Mouse (Mus musculus): ENCODE data around the gene Itga9.

Itga9 gene

GRCm38 (mm10) chr9:118606817-118607371 is 404 bp downstream of the Itga9 start:
- WGBS = 2% methylated on average over 67 of the region's 68 CpGs

GRCm38 (mm10) chr9:118607701-118608401 is 1.4 kb downstream of the Itga9 start:
- 54% methylated on average over 16 of the region's 16 CpGs for WGBS

- 71% methylated on average over 4 of the region's 4 CpGs for WGBS
These were observed 2.1 kb downstream of the Itga9 start for GRCm38 (mm10) chr9:118608556-118608955.

GRCm38 (mm10) chr9:118610060-118610459 is 3.6 kb downstream of the Itga9 start:
- 55% methylated on average over 10 of the region's 10 CpGs for whole genome bisulfite sequencing

- WGBS = 1% methylated on average over 14 of the region's 14 CpGs
These were observed 4.6 kb downstream of the Itga9 start for GRCm38 (mm10) chr9:118611111-118611541.

GRCm38 (mm10) chr9:118611958-118612581 is 5.6 kb downstream of the Itga9 start:
- WGBS = 69% methylated on average over 20 of the region's 20 CpGs

- WGBS = 85% methylated on average over 5 of the region's 5 CpGs
These were observed 10.7 kb downstream of the Itga9 start for GRCm38 (mm10) chr9:118617237-118617636.

GRCm38 (mm10) chr9:118618732-118619250 is 12.3 kb downstream of the Itga9 start:
- WGBS = 78% methylated on average over 3 of the region's 3 CpGs

- 72% methylated on average over 4 of the region's 4 CpGs for WGBS
These were observed 14.3 kb downstream of the Itga9 start for GRCm38 (mm10) chr9:118620807-118621206.

- WGBS = 93% methylated on average over 6 of the region's 6 CpGs
These were observed 15.2 kb downstream of the Itga9 start for GRCm38 (mm10) chr9:118621691-118622090.

GRCm38 (mm10) chr9:118622376-118623166 is 16.1 kb downstream of the Itga9 start:
- 65% methylated on average over 18 of the region's 18 CpGs for WGBS

GRCm38 (mm10) chr9:118623483-118623882 is 17.0 kb downstream of the Itga9 start:
- WGBS = 83% methylated on average over 9 of the region's 9 CpGs

GRCm38 (mm10) chr9:118624146-118624545 is 17.7 kb downstream of the Itga9 start:
- 78% methylated on average over 7 of the region's 7 CpGs for WGBS

GRCm38 (mm10) chr9:118629763-118630379 is 23.4 kb downstream of the Itga9 start:
- 85% methylated on average over 6 of the region's 6 CpGs for WGBS

- 72% methylated on average over 6 of the region's 6 CpGs for WGBS
These were observed 25.6 kb downstream of the Itga9 start for GRCm38 (mm10) chr9:118631775-118632757.

- 54% methylated on average over 14 of the region's 14 CpGs for WGBS
These were observed 26.3 kb downstream of the Itga9 start for GRCm38 (mm10) chr9:118632758-118633143.

GRCm38 (mm10) chr9:118638642-118639210 is 32.2 kb downstream of the Itga9 start:
- 82% methylated on average over 5 of the region's 5 CpGs for WGBS

GRCm38 (mm10) chr9:118645698-118646355 is 39.3 kb downstream of the Itga9 start:
- 81% methylated on average over 17 of the region's 17 CpGs for WGBS

GRCm38 (mm10) chr9:118647495-118647894 is 41.0 kb downstream of the Itga9 start:
- WGBS = 85% methylated on average over 3 of the region's 3 CpGs
